Mouse (Mus musculus): ENCODE data around the gene Phospho1.

The Phospho1 gene

GRCm38 (mm10) chr11:95824071-95824876, at the start of gene Phospho1:
Gene Phospho1, plus strand, starts transcription at chr11:95824499.
- peak; percentile 75 for DNase-seq (ENCODE audit: low spot score)

- no peak for DNase-seq (ENCODE audit: low spot score)
Measured at GRCm38 (mm10) chr11:95777323-95778297, 46.7 kb upstream of the Phospho1 start.

GRCm38 (mm10) chr11:95778831-95779251, 45.5 kb upstream of the Phospho1 start:
- DNase-seq (ENCODE audit: low spot score): no peak

DNA sequence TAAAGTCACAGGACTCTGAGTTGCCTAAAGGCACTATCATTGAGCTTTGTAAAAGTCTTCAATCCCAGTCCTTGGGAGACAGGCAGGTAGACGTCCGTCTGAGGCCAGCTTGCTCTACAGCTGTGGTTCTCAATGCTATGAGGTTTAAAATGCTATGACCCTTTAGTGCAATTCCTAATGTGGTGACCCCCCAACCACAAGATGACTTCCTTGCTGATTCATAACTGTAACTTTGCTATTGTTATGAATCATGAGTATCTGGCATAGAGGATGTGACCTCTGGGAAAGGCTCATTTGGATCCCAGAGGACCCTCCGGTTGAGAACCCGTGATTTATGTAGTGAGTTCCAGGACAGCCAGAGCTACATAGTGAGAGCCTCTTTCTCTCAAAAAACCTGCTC, 44.9 kb upstream of the Phospho1 start:
- no peak for DNase-seq (ENCODE audit: low spot score)

GRCm38 (mm10) chr11:95780480-95780879, 43.8 kb upstream of the Phospho1 start:
- no peak for DNase-seq (ENCODE audit: low spot score)

DNA sequence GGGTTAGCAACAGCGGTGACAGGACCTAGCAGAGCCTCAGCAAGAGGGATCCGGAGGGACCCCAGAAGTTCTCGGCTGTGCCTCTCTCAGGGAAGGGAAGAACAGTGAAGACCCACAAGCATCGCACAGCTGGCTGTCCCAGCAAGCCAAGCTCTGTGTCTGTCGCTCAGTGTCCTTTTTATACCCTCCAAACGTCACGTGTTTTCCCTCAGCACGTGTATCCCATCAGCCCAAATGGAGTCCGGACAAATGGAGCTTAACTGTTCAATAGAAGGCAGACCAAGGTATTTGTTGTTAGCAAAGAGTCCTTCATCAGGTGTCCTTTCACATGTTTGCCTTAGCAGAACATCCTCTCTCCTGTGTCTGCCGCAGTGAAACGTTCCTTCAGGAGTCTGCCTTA, 42.7 kb upstream of the Phospho1 start:
- DNase-seq (ENCODE audit: low spot score): no peak

DNA sequence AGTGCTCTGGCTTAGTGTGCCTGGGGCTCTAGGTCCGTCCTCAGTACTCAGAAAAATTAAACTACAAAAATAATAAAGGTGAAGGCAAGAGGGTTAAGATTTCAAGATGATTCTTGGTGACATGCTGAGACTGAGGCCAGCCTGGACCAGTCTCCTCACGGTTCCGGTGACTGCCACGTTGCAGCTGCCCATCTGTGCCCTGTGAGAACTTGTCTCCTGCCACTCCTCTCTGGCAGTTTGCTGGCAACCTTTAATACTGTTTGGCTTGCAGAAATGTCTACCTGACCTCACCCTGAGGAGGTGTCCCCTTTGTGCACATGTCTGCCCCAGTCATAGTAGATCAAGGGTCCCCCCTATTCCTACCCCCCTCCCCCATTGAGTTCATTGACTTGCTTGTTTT, 40.8 kb upstream of the Phospho1 start:
- no peak for DNase-seq (ENCODE audit: low spot score)

DNA sequence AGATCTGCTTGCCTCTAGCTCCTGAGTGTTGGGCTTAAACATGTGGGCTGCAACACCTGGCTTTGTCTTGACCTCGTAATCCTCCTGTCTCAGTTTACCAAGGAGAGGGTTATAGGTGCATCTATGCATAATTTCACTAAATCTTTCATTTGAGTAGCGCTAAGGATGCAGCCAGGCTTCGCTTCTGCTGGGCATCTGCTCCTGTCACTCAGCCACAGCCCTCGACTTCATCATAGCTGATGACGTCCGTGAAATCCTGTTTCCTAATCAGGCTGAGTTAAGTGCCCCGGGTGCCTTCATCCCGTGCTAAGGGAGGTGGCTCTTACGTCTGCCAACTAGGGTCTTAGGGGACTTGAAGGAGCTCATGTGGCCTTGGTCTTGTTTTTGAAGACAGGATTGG, 40.3 kb upstream of the Phospho1 start:
- DNase-seq (ENCODE audit: low spot score): no peak

DNA sequence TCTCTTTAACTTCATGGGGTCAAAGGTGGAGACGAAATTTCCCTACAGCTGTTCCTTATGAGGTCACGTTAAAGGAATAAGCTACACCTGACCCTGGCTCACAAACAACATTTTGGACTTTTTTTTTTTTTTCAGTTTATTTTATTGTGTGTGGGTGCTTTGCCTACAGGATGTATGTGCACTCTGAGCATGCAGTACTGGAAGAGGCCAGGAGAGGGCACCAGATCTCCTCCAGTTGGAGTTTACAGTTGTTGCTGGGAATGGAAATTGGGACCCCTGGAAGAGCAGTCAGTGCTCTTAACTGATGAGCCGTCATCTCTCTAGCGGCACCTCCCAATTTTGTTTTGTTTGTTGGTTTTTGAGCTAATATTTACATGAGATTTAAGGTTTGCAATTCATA, 38.6 kb upstream of the Phospho1 start:
- no peak for DNase-seq (ENCODE audit: low spot score)

- DNase-seq (ENCODE audit: low spot score): no peak
Measured at GRCm38 (mm10) chr11:95786511-95786910, 37.8 kb upstream of the Phospho1 start.

DNA sequence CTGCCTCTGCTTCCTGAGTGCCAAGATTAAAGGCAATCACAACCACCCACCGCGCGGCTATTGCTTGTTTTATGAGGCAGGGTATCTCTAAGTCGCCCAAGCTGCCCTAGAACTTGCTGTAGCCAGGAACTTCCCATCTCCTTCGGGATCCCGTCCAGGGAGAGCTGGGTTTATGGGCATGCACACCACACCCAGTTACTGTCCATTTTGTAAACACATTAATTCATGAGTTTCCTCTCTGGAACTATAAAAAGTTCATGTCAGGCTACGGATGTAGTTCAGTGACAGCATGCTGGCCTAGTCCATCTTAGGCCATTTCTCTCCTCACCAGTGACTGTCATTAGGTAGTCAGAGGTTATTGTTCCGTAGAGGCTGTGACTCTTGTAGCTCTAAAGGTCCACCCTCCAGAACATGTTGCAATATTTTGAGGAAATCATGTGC, 34.8 kb upstream of the Phospho1 start:
- DNase-seq (ENCODE audit: low spot score): no peak

DNA sequence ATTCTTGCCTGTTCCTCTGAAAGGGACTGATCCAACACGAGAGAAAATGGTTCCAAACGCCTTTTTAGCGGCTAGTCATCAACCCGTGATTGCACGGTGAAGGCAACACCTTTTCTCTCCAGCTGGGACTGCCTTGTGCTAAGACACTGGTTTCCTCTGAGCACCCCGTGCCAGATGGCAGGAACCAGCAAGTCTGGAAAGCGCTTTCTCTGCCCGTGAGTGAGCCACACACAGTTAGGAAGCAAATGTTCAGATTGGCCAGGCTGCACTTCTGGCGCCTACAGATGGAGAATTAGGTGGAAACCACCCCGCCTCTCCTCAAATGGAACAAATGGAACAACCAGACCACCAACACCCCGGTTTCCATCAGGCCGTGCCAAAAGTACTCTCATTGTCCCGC, 32.5 kb upstream of the Phospho1 start:
- no peak for DNase-seq (ENCODE audit: low spot score)

DNA sequence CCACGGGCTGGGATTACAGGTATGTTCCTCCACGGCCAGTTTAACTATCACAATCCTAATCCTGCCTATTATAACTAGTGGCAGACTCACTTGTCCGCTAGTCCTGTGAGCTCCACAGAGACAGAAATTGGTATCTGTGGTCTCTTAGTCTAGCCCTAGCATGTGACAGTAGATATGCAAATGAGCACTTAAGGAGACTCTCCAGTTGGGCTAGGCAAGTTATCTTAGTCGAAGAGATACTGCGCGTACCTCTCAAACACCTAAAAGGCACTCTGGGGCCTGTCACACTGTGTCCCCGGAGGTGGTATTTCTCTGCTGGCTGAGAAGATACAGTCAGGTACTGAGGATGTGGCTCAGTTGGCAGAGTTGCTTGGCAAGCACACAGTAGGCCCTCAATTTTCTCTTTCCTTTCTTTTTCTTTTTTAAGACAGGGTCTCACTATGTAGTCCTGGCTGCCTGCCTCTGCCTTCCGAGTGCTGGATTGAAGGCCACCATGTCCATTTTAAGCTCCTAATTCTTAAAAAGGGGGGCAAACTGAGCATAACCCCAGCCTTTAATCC, 31.3 kb upstream of the Phospho1 start:
- no peak for DNase-seq (ENCODE audit: low spot score)

GRCm38 (mm10) chr11:95794201-95794600, 30.1 kb upstream of the Phospho1 start:
- no peak for DNase-seq (ENCODE audit: low spot score)

DNA sequence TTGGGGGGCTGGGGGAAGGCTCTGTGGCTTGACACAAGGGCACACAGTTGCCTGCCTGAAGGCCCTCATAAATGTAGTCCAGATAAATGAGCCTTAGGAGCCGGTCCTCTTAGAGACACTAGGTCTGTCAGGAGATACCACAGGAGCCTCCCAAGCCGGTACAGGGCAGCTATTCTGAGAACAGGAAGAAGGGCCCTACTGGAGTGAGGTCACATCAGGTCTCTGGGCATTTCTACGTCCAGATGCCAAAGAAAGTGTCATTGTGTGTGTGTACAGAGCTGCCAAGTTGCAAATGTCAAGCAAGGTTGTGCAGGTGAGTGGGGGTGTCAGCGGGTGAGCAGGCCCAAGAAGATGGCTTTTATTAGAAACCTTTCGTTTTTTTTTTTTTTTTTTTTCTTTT, 28.7 kb upstream of the Phospho1 start:
- DNase-seq (ENCODE audit: low spot score): no peak

GRCm38 (mm10) chr11:95805010-95805409, 19.3 kb upstream of the Phospho1 start:
- DNase-seq (ENCODE audit: low spot score): no peak

DNA sequence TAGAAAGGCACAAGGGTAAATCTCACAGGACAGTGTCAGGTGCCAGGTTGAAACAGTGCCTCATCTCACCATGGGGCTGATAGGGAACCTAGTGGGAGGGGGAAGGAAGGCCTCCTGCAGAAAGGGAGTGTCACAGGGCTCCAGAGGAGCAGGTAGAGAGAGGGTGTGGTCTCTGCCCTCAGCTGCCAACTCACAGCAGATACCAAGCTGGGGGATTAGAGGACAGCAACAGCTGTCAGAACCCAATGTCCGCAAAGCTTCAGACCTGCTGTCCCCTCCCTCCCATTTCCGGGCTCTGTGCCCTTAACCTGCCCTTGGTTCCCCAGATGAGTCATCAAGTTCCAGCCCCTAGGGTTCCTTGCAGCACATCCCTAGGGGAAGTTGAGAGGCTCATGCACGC, 18.8 kb upstream of the Phospho1 start:
- no peak for DNase-seq (ENCODE audit: low spot score)

DNA sequence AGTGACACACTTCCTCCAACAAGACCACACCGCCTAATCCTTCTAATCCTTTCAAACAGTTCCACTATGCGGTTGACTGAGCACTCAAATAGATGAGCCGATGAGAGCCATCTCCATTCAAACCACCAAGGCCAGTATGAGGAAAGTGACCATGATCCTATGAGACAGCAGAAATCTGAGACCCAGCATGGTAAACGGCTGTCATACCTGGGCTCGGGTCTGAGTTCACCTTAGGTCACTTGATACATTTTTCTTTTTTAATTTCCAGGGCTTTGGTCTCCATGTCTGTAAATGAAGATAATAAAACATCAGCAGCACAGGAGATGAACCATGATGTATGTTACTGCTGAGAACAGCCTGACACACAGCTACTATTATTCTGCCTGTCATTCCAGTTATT, 16.4 kb upstream of the Phospho1 start:
- no peak for DNase-seq (ENCODE audit: low spot score)

DNA sequence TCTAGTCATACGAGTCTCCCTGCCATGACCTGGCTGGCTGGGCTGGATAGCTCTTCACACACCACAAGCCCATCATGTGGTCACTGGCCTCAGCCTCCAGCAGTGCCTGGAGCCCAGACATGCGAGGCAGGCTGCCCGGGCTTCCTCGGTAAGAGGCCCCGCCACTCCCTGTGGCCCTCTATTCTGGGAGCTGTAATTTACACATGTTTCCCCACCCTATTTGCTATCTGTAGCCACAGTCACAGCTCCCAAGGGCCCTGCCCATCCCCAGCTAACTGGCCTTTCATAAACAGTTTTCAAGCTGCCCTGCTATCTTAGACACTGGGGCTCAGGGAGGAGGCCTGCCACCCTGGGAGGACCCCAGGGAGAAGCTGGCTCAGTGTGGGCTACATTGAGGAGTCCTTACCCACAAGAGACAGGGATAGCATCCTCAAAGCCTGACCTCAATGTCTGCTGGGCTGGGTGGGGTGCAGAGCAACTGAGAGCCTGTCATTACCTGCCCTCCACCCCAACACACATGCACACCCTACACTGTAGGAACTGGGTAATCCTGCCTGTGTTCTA, 15.8 kb upstream of the Phospho1 start:
- DNase-seq (ENCODE audit: low spot score): no peak

DNA sequence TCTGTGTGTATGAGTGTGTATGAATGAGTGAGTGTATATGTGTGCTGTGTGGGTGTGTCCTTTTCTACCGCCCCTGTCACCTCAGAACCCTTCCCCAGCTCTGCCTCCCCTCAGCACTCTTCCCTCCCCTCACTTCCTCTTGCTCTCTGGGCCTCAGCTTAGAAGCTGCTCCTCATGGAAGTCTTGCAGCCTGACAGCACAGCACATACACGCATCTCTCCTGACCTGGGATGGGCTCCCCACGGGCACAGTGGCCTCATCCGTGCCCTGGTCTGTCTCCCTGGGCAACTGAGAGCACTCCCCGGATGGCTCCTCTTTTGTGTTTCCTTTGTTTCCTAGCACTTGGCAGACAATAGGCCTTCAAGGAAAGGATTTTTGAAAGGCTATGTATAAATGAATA, 14.7 kb upstream of the Phospho1 start:
- no peak for DNase-seq (ENCODE audit: low spot score)

GRCm38 (mm10) chr11:95810828-95811227, 13.5 kb upstream of the Phospho1 start:
- DNase-seq (ENCODE audit: low spot score): no peak

DNA sequence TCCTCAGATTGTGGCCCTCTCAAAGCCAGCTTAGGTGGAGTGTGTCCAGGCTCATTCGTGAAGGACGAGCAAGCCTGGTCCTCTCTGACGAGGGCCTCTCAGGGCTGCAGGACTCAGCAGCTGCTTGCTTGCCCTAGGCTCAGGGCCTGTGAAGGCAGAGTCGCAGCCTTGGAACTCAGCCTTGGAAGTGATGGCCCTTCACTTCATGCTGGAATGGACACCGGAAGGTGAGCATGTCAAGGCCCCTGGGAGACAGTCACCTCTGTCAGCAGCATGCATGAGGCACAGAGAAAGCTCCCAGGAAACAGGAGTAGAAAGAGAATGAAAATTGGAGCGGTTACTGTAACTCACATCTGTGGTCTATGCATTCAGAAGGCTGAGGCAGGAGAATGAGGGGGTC, 12.6 kb upstream of the Phospho1 start:
- no peak for DNase-seq (ENCODE audit: low spot score)

Measured in urinary bladder, postnatal 10 days (tissue).